Mouse (Mus musculus) midbrain, embryonic 14.5 days (tissue): ENCODE results near the gene Tpi1. TPM values are rescaled to one million over a fixed set of nuclear protein-coding genes. Genes with fewer than 3 reads are reported as not detected.
"Not testable (repeated sequence)": the region's sequence is repeated elsewhere in the genome, so short reads cannot be mapped to it uniquely, and the experiment has no call there.

Source experiments
- ATAC-seq: fragments of 200-750 bp; cut with Nextera tagmentation; 2 replicates; pipeline ENCODE4 v1.8.0; 2017; ENCODE audit warnings: moderate number of reproducible peaks, moderate library complexity; ENCODE audit not compliant: low FRiP score, low TSS enrichment
- DNase-seq: peaks from one replicate; pipeline ENCODE4 v3.0.0-alpha.2; 2015
- H3K27ac ChIP-seq: fragments of 300-500 bp; sonication (generic); replicated peaks from 2 replicates; pipeline ENCODE4 v1.5.1; 2014; ENCODE audit warnings: mild to moderate bottlenecking, low read depth, low read length, moderate library complexity
- H3K27me3 ChIP-seq: fragments of 300-500 bp; sonication (generic); 2 replicates; pipeline ENCODE4 v1.6.1; 2014; ENCODE audit warnings: low read length, control low read depth, mixed read lengths; ENCODE audit not compliant: control insufficient read depth, insufficient read depth
- H3K36me3 ChIP-seq: fragments of 300-500 bp; sonication (generic); 2 replicates; pipeline ENCODE4 v1.6.1; 2014; ENCODE audit warnings: low read length, control low read depth; ENCODE audit not compliant: control insufficient read depth, insufficient read depth
- H3K4me1 ChIP-seq: fragments of 300-500 bp; sonication (generic); 2 replicates; pipeline ENCODE4 v1.6.1; 2014; ENCODE audit warnings: mild to moderate bottlenecking, antibody characterized with exemption, low read length, control low read depth; ENCODE audit not compliant: control insufficient read depth, insufficient read depth
- H3K4me2 ChIP-seq: fragments of 300-500 bp; sonication (generic); 2 replicates; pipeline ENCODE4 v1.6.1; 2014; ENCODE audit warnings: mild to moderate bottlenecking, low read length, moderate library complexity
- H3K4me3 ChIP-seq: fragments of 300-500 bp; sonication (generic); replicated peaks from 2 replicates; pipeline ENCODE4 v1.5.1; 2014; ENCODE audit warnings: low read depth, low read length
- H3K9ac ChIP-seq: fragments of 300-500 bp; sonication (generic); replicated peaks from 2 replicates; pipeline ENCODE4 v1.6.1; 2014; ENCODE audit warnings: mild to moderate bottlenecking, low read length, moderate library complexity
- H3K9me3 ChIP-seq: fragments of 300-500 bp; sonication (generic); 2 replicates; pipeline ENCODE4 v1.6.1; 2016; ENCODE audit warnings: low read length, control low read depth, mixed read lengths; ENCODE audit not compliant: control insufficient read depth
- WGBS: fragments of 180-500 bp; shearing (Covaris S2); extraction: QIAGEN DNeasy Blood & Tissue Kit; methylation state at CpG from one replicate; pipeline ENCODE4 v1.1.7; 2014; 5-methylcytosine and 5-hydroxymethylcytosine counted together
- polyA plus RNA-seq: library from polyadenylated mRNA; unstranded; fragments of >200 nt; fragmentation: Nextera tagmentation; extraction: Ambion mirVana; gene quantifications from 2 replicates; pipeline ENCODE4 v1.2.1, GENCODE M21; 2014

Gene Tpi1
- polyA plus RNA-seq, 1 experiment from 2014 or later = 349 TPM

DNA sequence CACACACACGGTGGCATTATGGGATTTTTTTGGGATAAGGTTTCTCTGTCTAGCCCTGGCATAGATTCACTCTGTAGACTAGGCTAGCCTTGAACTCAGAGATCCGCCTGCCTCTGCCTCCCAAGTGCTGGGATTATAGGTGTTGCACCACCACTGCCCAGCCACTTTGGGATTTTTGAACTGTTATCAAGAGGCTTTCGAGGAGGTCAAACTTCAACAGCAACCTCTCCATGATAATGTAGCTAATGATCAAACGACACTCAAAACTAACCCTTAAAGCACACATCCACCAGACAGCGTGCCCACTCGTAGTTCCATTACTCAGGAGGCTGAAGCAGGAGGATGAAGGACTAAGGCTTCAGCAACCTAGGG lies 6.1 kb downstream of the Tpi1 start:
- H3K4me1 ChIP-seq = peaks cover 40% of the 10 kb centered on the region

DNA sequence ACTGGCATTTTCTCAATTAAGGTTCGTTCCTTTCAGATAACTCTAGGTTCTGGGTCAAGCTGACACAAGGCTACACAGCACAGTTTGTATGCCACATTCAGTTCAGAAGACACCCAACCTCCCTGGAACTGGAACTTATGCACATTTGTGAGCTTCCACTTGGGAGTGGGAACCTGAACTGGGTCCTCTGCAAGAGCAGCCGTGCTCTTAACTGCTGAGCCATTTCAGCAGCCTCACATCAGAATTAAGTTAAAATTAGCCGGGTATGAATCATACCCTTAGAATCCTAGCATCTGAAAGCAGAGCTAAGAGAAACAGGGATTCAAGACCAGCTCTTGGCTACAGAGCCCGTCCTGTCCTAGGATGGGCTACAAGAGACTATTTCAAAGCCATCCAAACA lies 6.7 kb downstream of the Tpi1 start:
- peaks cover 34% of the 10 kb centered on the region for H3K4me1 ChIP-seq
- H3K36me3 ChIP-seq = peaks cover 13% of the 10 kb centered on the region
- no peak overlapping the region for H3K9ac ChIP-seq
- H3K27me3 ChIP-seq = no peaks in the 10 kb centered on the region
- 90% methylated on average over 4 of the region's 4 CpGs for WGBS
- H3K27ac ChIP-seq = no peak overlapping the region
- DNase-seq (no peak), ATAC-seq (no peak)
- no peak overlapping the region for H3K4me3 ChIP-seq
- no peak overlapping the region for H3K4me2 ChIP-seq
- H3K9me3 ChIP-seq = no peaks in the 10 kb centered on the region

More for the DNA sequence above, 6.1 kb downstream of the Tpi1 start:
- Histone ChIP-seq H3K27ac (0 out of 2 replicates have a peak overlapping the region, but pooled peaks have one; percentile 32), H3K27me3 (no peaks in the 10 kb centered on the region), H3K4me2 (peak overlapping the region; percentile 92), H3K36me3 (peaks cover 13% of the 10 kb centered on the region), H3K9ac (no peak overlapping the region), H3K9me3 (no peaks in the 10 kb centered on the region), H3K4me3 (no peak overlapping the region)
- ATAC-seq (no peak), DNase-seq (no peak)
- 89% methylated on average over 6 of the region's 6 CpGs for WGBS

DNA sequence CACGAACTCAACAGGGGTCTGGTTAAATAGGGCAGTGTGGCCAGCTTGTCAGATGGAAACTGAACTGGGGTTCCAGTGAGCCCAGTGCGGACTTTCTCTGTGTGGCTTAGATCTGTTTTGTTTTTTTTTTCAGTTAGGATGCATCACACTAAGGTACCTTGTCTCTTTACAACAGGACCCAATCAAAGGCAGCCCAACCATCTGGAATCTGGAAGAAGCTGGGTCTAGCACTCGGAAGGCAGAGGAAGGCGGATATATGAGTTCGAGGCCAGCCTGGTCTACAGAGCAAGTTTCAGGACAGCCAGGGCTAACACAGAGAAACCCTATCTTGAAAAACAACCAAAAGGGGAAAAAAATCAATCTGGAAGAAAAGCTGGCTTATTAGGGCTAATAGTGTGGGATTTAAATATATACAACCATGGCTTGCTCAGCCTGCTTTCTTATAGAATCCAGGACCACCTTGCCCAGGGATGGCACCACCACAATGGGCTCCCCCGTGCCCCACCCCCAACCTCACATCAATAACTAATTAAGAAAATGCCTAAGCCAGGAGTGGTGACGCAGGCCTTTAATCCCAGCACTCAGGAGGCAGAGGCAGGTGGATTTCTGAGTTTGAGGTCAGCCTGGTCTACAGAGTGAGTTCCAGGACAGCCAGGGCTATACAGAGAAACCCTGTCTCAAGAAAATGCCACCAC lies 7.5 kb downstream of the Tpi1 start:
- Histone ChIP-seq H3K4me3 (no peak overlapping the region), H3K27ac (peak overlapping the region; percentile 77), H3K36me3 (peaks cover 7% of the 10 kb centered on the region), H3K9ac (no peak overlapping the region; the same call in 1 of the 2 replicates), H3K4me2 (peak overlapping the region; percentile 73), H3K27me3 (no peaks in the 10 kb centered on the region), H3K4me1 (peaks cover 30% of the 10 kb centered on the region), H3K9me3 (no peaks in the 10 kb centered on the region)
- ATAC-seq = no peak
- WGBS = 76% methylated on average over 7 of the region's 7 CpGs
- DNase-seq = no peak

DNA sequence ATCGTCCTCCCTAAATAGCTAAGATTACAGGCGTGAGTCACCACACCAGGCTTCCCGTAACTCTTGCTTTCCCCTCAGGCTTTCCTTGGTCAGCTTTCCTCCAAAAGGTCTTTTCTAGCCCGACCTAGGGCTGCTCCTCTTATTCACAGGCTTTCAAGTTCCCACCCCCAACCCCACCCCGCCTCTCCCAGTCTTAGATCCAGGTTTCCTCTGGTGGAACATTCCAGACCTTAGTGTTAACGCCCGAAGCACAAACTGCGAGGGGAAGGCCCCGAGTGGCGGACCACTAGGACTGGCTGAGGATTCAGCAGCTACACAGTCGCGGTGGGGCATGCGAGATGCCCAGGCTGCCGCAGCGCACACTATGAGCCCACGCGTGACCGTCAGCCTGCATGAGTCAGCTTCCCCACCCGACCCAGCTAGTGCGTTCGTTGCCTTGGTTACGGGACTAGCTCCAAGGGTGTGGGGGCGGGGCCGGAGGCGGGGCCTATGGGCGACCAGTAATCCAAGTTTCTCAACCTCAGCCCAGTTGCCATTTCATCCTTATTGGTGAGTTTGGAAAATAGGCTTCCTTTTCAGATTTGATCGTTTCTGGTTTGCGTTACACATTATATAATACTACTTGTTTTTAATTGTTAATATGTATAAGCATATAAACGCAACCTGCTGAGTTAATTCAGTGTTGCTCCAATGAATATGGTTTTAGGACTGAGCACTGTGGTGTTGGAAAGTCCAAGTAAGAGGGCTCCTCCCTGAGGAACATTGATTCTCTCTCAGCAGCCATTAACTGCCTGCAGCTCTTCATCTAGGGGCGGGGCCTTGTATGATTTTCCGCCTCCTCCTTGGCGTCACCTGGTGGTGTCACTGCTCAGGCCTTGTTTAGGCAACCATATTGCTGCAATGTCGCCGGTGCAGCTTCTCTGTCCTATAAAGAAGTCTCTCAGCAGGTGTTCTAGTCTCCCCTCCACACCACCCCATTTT lies 8.5 kb downstream of the Tpi1 start:
- Histone ChIP-seq H3K27ac (peak overlapping the region; percentile 77), H3K4me2 (peak overlapping the region; percentile 73), H3K9me3 (no peaks in the 10 kb centered on the region), H3K4me3 (peak overlapping the region; percentile 39), H3K9ac (peak overlapping the region; percentile 56), H3K4me1 (peaks cover 30% of the 10 kb centered on the region), H3K36me3 (peaks cover 4% of the 10 kb centered on the region; the same call in 1 of the 2 replicates), H3K27me3 (no peaks in the 10 kb centered on the region)
- DNase-seq = peak; percentile 96
- WGBS = 3% methylated on average over 34 of the region's 34 CpGs
- peak; percentile 88 for ATAC-seq

DNA sequence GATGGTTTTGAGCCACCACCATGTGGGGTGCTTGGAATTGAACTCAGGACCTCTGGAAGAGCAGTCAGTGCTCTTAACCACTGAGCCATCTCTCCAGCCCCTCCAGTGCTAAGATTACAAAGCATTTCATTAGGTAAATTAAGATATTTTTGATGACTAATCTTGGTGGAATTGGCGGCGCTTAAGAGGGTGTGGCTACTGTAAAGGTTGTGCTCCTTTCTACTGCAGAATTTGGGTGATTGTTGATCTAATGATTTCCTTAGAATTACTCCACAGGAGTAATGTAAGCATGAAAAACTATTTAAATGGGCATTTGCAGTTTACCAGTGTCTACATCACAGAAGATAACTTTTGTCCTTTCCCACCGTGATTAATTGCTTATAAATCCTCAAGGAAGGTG lies 9.8 kb downstream of the Tpi1 start:
- DNase-seq (no peak), ATAC-seq (no peak)
- H3K9me3 ChIP-seq = no peaks in the 10 kb centered on the region
- H3K27me3 ChIP-seq = no peaks in the 10 kb centered on the region
- H3K4me1 ChIP-seq = peaks cover 24% of the 10 kb centered on the region
- no peak overlapping the region for H3K27ac ChIP-seq
- H3K4me2 ChIP-seq = no peak overlapping the region
- 90% methylated on average over 3 of the region's 3 CpGs for WGBS
- H3K36me3 ChIP-seq = no peaks in the 10 kb centered on the region
- no peak overlapping the region for H3K9ac ChIP-seq
- H3K4me3 ChIP-seq = no peak overlapping the region

DNA sequence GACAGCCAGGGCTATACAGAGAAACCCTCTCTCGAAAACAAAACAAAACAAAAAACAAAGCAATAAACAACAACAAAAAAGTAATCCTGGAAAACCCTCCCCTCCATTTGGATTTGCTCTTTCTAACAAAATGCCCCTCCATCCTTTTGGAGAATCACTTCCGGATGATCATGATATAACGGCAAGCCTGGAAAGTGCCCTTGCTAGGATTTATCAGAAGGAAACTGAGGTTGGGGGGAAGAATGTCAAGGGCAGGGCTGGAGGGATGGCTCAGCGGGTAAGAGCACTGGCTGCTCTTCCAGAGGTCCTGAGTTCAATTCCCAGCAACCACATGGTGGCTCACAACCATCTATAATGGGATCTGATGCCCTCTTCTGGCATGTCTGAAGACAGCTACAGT lies 10.4 kb downstream of the Tpi1 start:
- ATAC-seq, H3K4me2 ChIP-seq, H3K36me3 ChIP-seq, H3K9ac ChIP-seq, H3K27me3 ChIP-seq, H3K27ac ChIP-seq, DNase-seq, H3K4me3 ChIP-seq, H3K9me3 ChIP-seq: not testable (repeated sequence)
- peaks cover 17% of the 10 kb centered on the region for H3K4me1 ChIP-seq
- 90% methylated on average over 4 of the region's 4 CpGs for WGBS

DNA sequence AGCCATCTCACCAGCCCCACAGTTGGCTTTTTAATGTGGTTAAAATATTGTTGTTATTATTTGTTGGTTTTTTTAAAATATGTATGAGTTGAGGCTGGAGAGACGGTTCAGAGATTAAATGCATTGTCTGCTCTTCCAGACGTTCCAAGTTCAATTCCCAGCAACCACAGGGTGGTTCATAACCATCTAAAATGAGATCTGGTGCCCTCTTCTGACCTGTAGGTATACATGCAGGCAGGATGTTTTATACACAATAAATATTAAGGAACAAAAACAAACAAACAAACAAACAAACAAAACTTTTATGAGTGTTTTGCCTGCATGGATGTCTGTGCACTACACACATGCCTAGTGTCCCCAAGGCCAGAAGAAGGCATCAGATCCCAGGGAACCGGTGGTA lies 11.0 kb downstream of the Tpi1 start:
- no peak overlapping the region for H3K4me3 ChIP-seq
- H3K9ac ChIP-seq = no peak overlapping the region
- H3K9me3 ChIP-seq = no peaks in the 10 kb centered on the region
- peaks cover 14% of the 10 kb centered on the region for H3K4me1 ChIP-seq
- no peak for DNase-seq
- no peak overlapping the region for H3K27ac ChIP-seq
- no peak overlapping the region for H3K4me2 ChIP-seq
- ATAC-seq = no peak
- H3K27me3 ChIP-seq = no peaks in the 10 kb centered on the region
- 74% methylated on average over 3 of the region's 3 CpGs for WGBS
- no peaks in the 10 kb centered on the region for H3K36me3 ChIP-seq

DNA sequence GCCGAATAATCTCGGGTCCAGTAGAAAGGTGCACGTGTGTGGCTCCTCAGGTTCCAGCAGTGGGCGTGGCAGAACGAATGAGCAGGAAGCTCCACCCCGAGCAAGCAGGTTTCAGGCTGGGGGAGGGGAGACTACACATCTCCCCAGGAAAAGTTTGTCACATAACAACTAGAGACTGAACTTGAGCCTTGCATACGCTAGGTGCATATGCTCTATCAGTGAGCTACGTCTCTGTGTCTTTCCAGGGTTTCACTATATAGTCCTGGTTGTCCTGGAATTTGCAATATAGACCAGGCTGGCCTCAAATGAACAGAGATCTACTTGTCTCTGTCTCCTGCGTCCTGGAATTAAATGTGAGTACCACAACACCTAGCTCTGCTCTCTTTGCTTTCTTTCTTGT lies 11.7 kb downstream of the Tpi1 start:
- not testable (repeated sequence) for H3K27me3 ChIP-seq, H3K36me3 ChIP-seq, H3K27ac ChIP-seq, DNase-seq, H3K4me2 ChIP-seq, H3K9ac ChIP-seq, H3K4me3 ChIP-seq, ATAC-seq, H3K9me3 ChIP-seq
- 18% methylated on average over 6 of the region's 9 CpGs for WGBS
- H3K4me1 ChIP-seq = peaks cover 14% of the 10 kb centered on the region
